Mouse (Mus musculus) lung, adult 2 months (tissue): Measurements from ENCODE around the gene Trnau1ap. TPM values are rescaled to one million over a fixed set of nuclear protein-coding genes. Genes with fewer than 3 reads are reported as not detected.
A peak's percentile ranks its signal among the peaks of the same experiment; 100 is the strongest.

ENCODE experiments used
- DNase-seq: peaks from one replicate; pipeline ENCODE4 v3.0.0; 2022
- H3K4me1 ChIP-seq: fragments of 200-500 bp; 2 replicates; pipeline ENCODE4 v1.6.1; 2011; ENCODE audit warnings: low read length; ENCODE audit not compliant: control insufficient read depth, insufficient read depth
- H3K4me3 ChIP-seq: fragments of 200-500 bp; replicated peaks from 2 replicates; pipeline ENCODE3; 2011; ENCODE audit warnings: low read depth, mild to moderate bottlenecking, control low read depth, low read length; ENCODE audit errors: extremely low read depth
- CTCF ChIP-seq: fragments of 200-500 bp; IDR thresholded peaks from 2 replicates; pipeline ENCODE4 v1.5.1; 2011; ENCODE audit warnings: mild to moderate bottlenecking, low read length, control low read depth; ENCODE audit not compliant: insufficient read depth
- POLR2A ChIP-seq: fragments of 200-500 bp; IDR thresholded peaks from 2 replicates; pipeline ENCODE4 v1.6.1; 2011; ENCODE audit warnings: low read depth, mild to moderate bottlenecking, control low read depth, low read length, borderline replicate concordance; ENCODE audit errors: extremely low read depth
- WGBS: fragments of 180-500 bp; shearing (Covaris S2); methylation state at CpG from one replicate; pipeline ENCODE4 v1.1.7; 2018; 5-methylcytosine and 5-hydroxymethylcytosine counted together
- polyA plus RNA-seq: library from polyadenylated mRNA; depleted of rRNA; stranded (reverse); fragments of >200 nt; gene quantifications from 2 replicates; pipeline ENCODE4 v1.2.3, GENCODE M21; 2012; rRNA removed

Gene Trnau1ap
- polyA plus RNA-seq, 1 experiment = 17.8 TPM

DNA sequence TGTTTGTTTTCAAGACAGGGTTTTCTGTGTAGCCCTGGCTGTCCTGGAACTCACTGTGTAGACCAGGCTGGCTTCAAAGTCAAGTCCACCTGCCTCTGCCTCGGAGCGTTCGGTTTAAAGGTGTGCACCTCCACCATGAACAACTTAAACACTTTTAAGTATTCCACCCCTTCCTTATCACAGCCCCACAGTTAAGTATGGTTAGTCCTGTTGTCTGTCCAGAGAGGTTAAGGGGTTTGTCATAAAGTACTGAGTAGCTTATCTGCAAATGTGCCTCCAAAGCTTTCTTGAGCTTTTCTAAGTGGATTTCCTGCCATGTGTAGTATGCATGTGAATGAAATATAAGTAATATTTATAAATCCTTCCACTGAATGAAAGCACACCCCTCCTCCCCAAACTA lies 53.4 kb downstream of the Trnau1ap start:
- no peak for TF ChIP-seq CTCF
- TF ChIP-seq POLR2A = no peak
- WGBS = 75% methylated on average over 3 of the region's 3 CpGs
- DNase-seq = no peak
- Histone ChIP-seq H3K4me3 (no peak overlapping the region), H3K4me1 (no peaks in the 10 kb centered on the region; the same call in 1 of the 2 replicates)

DNA sequence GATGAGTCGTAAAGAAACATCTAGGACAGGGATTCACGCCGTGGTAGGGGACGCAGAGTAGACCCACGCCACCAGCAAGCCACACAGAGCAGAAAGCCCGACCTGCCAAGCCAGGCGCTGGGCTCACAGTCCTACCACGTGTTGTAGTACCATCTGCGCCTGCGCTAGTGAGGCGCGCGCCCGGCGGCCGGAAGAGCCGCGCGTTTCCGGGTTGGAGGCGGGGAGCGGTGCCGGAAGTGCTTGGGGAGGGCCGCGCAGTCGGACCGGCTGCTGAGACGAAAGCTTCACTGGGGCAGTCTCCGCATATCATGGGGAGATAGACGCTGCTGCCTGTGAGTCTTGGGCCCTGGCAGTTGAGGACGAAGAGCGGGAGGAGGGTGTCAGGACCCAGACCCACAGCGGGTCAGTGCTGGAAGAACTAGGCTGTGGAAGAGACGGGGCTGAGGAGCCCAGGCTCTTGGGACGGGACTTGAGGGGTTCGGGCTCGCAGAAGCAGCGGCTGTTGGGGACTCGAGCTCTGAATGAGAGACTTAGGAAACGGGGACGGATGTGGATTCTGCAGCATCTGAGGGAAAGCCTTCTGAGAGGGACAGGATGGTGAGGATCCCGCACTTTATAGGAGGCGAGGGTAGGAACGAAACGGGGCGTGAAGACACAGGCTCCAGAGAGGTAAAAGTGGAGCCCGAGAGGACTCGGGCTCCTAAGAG lies 55.0 kb downstream of the Trnau1ap start, which contains the start of gene Taf12:
Gene Taf12, plus strand, starts transcription at position 220 of the 707 bp plus-strand sequence.
- TF ChIP-seq POLR2A (peak; percentile 99), CTCF (no peak)
- peak; percentile 86 for DNase-seq
- under 1% methylated on average over 48 of the region's 48 CpGs for WGBS

DNA sequence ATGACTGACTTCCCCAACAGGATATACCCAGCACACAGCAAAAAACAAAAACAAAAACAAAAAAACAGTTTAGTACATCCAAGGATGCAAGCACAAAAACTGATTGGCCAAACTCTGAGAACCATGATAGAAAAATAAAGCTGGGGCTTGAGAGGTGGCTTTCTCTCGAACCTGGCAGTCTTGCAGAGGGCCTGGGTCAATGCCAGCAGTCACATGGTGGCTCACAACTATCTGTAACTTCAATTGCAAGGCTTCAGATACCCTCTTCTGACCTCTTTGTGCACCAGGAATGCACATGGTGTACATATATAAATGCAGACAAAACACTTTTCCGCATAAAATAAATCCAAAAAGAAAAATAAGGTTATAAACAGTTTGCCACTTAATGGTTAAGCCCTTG lies 56.2 kb downstream of the Trnau1ap start:
- WGBS = 39% methylated on average over 2 of the region's 2 CpGs
- TF ChIP-seq CTCF = no peak
- TF ChIP-seq POLR2A = no peak
- no peak overlapping the region for H3K4me3 ChIP-seq
- peaks cover 2% of the 10 kb centered on the region for H3K4me1 ChIP-seq
- DNase-seq = no peak

More for the DNA sequence above, 55.0 kb downstream of the Trnau1ap start, which contains the start of gene Taf12:
- Histone ChIP-seq H3K4me3 (peak within 1 kb of the TSS; percentile 99), H3K4me1 (no peaks in the 10 kb centered on the region; the same call in 1 of the 2 replicates)

DNA sequence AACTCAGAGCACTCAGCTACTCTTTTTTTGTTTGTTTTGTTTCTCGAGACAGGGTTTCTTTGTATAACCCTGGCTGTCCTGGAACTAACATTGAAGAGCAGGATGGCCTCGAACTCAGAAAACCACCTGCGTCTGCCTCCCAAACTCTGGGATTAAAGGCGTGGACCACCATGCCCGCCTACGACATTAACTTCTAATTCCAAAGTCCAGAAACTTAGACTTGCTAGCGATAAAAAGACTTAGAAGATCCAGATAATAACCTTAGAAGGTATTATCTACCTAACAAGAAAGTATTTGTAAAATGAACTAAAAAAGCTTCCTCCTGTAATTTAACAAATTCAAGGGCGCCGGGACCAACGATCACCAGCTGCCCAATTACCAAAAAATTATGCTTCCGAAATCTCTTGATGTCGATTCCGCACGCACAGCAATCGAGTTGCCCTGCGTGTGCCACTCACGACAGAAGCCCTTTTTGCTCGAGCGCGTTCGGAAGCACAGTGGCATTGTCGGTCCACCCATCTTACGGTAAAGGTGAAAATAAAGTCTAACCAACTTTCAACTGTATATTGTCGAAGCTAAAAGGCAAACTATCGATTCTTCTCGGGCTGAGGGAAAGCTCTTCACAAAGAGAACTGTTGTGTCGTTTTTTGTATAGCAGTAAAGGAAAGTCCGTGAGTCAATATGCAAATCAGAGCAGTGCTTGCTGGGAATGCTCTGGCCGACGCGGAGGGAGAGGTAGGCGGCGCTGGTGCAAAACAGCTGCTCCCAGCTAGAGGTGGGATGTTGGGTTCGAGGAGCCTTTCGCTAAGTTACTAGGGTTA lies 59.4 kb downstream of the Trnau1ap start:
- TF ChIP-seq POLR2A = peak; percentile 100
- TF ChIP-seq CTCF = 0 out of 2 replicates have a peak, but pooled peaks have one; percentile 17
- peak; percentile 79 for DNase-seq
- Histone ChIP-seq H3K4me3 (peak overlapping the region; percentile 66), H3K4me1 (peaks cover 2% of the 10 kb centered on the region; the same call in 1 of the 2 replicates)
- WGBS = under 1% methylated on average over 35 of the region's 35 CpGs

DNA sequence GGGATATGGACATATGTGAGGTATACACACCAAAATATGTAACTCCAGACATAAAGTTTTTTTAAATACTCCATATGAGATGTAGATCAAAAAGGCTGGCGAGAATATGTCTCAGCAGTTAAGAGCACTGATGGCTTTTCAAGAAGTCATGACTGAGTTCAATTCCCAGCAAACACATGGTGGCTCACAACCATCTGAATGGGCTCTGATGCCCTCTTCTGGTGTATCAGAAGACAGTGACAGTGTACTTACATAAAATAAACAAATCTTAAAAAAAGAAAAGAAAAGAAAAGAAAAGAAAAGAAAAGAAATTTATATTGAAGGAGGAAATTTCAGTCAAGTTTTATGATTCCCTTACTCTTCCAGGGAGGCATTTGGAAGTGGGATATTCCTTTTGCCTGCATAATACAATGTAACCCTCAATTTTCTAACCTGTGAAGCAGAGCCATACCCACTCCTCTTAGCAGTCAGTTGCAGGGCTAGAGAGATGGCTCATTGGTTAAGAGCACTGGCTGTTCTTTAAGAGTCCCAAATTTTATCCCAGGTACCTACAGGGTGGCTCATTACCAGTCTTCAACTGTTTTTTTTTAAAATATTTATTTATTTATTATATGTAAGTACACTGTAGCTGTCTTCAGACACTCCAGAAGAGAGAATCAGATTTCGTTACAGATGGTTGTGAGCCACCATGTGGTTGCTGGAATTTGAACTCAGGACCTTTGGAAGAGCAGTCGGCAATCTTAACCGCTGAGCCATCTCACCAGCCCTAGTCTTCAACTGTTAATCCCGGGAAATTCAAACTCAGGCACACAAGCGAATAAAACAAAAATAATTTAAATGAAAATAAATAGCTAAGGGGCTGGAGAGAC lies 60.2 kb downstream of the Trnau1ap start:
- 5% methylated on average over 6 of the region's 6 CpGs for WGBS
- peaks cover 2% of the 10 kb centered on the region; the same call in 1 of the 2 replicates for H3K4me1 ChIP-seq
- TF ChIP-seq CTCF (no peak), POLR2A (no peak)
- no peak for DNase-seq
- H3K4me3 ChIP-seq = no peak overlapping the region

DNA sequence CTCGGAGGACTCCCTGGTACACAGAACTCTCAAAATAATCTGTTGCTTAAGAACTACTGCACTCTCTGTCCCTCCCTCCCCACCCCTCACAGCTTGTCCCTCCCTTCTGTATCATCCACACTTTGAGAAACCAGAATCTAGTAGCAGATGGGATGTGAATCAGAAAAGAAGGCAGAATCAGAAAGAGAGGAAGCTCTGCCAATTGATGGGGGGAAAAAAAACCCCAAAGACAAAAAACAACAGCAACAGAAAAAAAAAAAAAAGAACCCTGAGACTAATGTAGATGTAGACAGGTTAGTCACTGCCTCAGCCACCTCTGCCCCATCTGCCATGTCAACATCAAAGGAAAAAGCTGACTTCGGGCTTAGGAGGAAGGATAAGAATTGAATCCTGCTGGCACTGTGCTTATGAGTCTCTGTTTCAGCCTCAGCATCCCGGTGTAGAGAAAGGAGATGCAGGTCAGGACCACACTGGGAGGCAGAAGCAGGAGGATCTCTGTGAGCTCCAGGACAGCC lies 62.4 kb downstream of the Trnau1ap start:
- TF ChIP-seq POLR2A = no peak
- TF ChIP-seq CTCF = no peak
- DNase-seq = no peak
- 62% methylated on average over 3 of the region's 3 CpGs for WGBS
- Histone ChIP-seq H3K4me3 (no peak overlapping the region), H3K4me1 (peaks cover 3% of the 10 kb centered on the region)

DNA sequence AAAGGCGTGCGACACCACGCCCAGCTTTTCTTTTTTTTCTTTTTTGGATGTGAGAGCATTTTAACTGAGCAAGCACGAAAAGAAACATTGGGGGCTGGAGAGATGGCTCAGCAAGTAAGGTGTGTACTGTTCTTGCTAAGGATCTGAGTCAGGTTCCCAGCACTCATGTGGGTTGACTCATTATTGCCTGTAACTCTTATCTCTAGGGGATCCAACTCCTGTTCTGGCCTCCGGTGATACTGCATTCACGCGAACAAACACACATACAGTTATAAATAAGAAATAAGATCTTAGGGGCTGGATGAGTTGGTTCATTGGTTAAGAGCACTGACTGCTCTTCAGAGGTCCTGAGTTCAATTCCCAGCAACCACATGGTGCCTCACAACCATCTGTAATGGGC lies 66.0 kb downstream of the Trnau1ap start:
- no peak overlapping the region for H3K4me3 ChIP-seq
- TF ChIP-seq POLR2A (no peak), CTCF (no peak)
- H3K4me1 ChIP-seq = peaks cover 7% of the 10 kb centered on the region; the same call in 1 of the 2 replicates
- no peak for DNase-seq
- WGBS = 88% methylated on average over 7 of the region's 7 CpGs

DNA sequence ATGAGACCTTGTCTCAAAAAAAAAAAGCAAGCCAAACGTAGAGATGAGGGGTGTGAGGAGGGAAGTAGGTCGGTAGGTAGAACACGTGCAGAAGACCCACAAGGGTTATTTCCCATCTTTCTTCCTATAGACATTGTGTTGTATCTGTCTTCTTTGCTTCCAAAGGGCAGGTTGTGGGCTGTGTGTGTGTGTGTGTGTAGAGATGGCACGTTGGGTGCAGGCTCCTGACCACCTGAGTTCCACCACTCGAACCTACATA lies 67.1 kb downstream of the Trnau1ap start:
- Histone ChIP-seq H3K4me3 (no peak overlapping the region), H3K4me1 (peaks cover 7% of the 10 kb centered on the region; the same call in 1 of the 2 replicates)
- TF ChIP-seq CTCF = no peak
- TF ChIP-seq POLR2A = no peak
- DNase-seq = no peak
- WGBS = 51% methylated on average over 5 of the region's 5 CpGs

Other genes with a start within 250 kb of the Trnau1ap start
- gene Oprd1, start 185.1 kb downstream of the Trnau1ap start, polyA plus RNA-seq = 0.11 TPM in 2 replicates
- gene Ythdf2, start 117.2 kb downstream of the Trnau1ap start, polyA plus RNA-seq = 13.9 and 17.1 TPM in 2 replicates
- gene Gmeb1, start 67.9 kb downstream of the Trnau1ap start, polyA plus RNA-seq = 13.8 and 16.9 TPM in 2 replicates
- 5.0 and 10.3 TPM in 2 replicates for gene Taf12, start 55.2 kb downstream of the Trnau1ap start, polyA plus RNA-seq
- 1.9 and 2.0 TPM in 2 replicates for gene Rab42, start 26.2 kb downstream of the Trnau1ap start, polyA plus RNA-seq
- 3.9 and 5.3 TPM in 2 replicates for gene Rcc1, start 24.1 kb upstream of the Trnau1ap start, polyA plus RNA-seq
- 11.3 and 13.4 TPM in 2 replicates for gene Phactr4, start 93.0 kb upstream of the Trnau1ap start, polyA plus RNA-seq
- gene Med18, start 134.4 kb upstream of the Trnau1ap start, polyA plus RNA-seq = 2.9 and 4.3 TPM in 2 replicates
- gene Sesn2, start 181.0 kb upstream of the Trnau1ap start, polyA plus RNA-seq = 11.5 and 14.1 TPM in 2 replicates
- 68.3 and 93.0 TPM in 2 replicates for gene Atpif1, start 204.1 kb upstream of the Trnau1ap start, polyA plus RNA-seq
- gene Dnajc8, start 206.0 kb upstream of the Trnau1ap start, polyA plus RNA-seq = 25.0 and 41.8 TPM in 2 replicates
- 5.0 and 5.3 TPM in 2 replicates for gene Ptafr, start 234.5 kb upstream of the Trnau1ap start, polyA plus RNA-seq